Mouse (Mus musculus) limb, embryonic 10.5 days (tissue): ENCODE results near the gene Nrxn2. TPM values are rescaled to one million over a fixed set of nuclear protein-coding genes. Genes with fewer than 3 reads are reported as not detected.
A peak's percentile ranks its signal among the peaks of the same experiment; 100 is the strongest.

ENCODE experiments used
- DNase-seq: peaks from one replicate; pipeline ENCODE4 v3.0.0-alpha.2; 2017; ENCODE audit warnings: low spot score
- H3K27ac ChIP-seq: fragments of 300-500 bp; sonication (generic); 2 replicates; pipeline ENCODE4 v1.5.1; 2016; ENCODE audit warnings: mild to moderate bottlenecking
- H3K27me3 ChIP-seq: fragments of 300-500 bp; sonication (generic); 2 replicates; pipeline ENCODE4 v1.6.1; 2016; ENCODE audit warnings: low read depth, mild to moderate bottlenecking; ENCODE audit not compliant: poor library complexity, severe bottlenecking
- H3K36me3 ChIP-seq: fragments of 300-500 bp; sonication (generic); 2 replicates; pipeline ENCODE4 v1.6.1; 2016; ENCODE audit warnings: mild to moderate bottlenecking, moderate library complexity
- H3K4me1 ChIP-seq: fragments of 300-500 bp; sonication (generic); 2 replicates; pipeline ENCODE4 v1.6.1; 2016
- H3K4me3 ChIP-seq: fragments of 300-500 bp; sonication (generic); 2 replicates; pipeline ENCODE4 v1.5.1; 2016; ENCODE audit warnings: mild to moderate bottlenecking, moderate library complexity
- H3K9me3 ChIP-seq: fragments of 300-500 bp; sonication (generic); replicated peaks from 2 replicates; pipeline ENCODE4 v1.6.1; 2016; ENCODE audit warnings: mild to moderate bottlenecking
- WGBS: fragments of 180-500 bp; shearing (Covaris S2); methylation state at CpG from one replicate; pipeline ENCODE4 v1.1.7; 2016; 5-methylcytosine and 5-hydroxymethylcytosine counted together
- polyA plus RNA-seq: library from polyadenylated mRNA; unstranded; fragments of >200 nt; fragmentation: Nextera tagmentation; extraction: Ambion mirVana; gene quantifications from 2 replicates; pipeline ENCODE4 v1.2.1, GENCODE M21; 2016

Nrxn2 gene
- polyA plus RNA-seq, 1 experiment from 2014 or later: 1.5 TPM

GRCm38 (mm10) chr19:6497150-6497801 lies 78.7 kb downstream of the Nrxn2 start:
- DNase-seq: peak; percentile 66
- peaks cover 28% of the 10 kb centered on the region for H3K4me1 ChIP-seq
- H3K27ac ChIP-seq: peak overlapping the region; percentile 61
- WGBS: 2% methylated on average over 24 of the region's 39 CpGs
- peaks cover 100% of the 10 kb centered on the region for H3K27me3 ChIP-seq
- no peaks in the 10 kb centered on the region for H3K36me3 ChIP-seq
- H3K9me3 ChIP-seq: no peaks in the 10 kb centered on the region
- peak overlapping the region; percentile 58 for H3K4me3 ChIP-seq

GRCm38 (mm10) chr19:6497803-6498202 lies 79.3 kb downstream of the Nrxn2 start:
- WGBS: under 1% methylated on average over 39 of the region's 39 CpGs
- DNase-seq: peak; percentile 49
- H3K9me3 ChIP-seq: no peaks in the 10 kb centered on the region
- H3K27me3 ChIP-seq: peaks cover 100% of the 10 kb centered on the region
- peaks cover 33% of the 10 kb centered on the region for H3K4me1 ChIP-seq
- H3K4me3 ChIP-seq: peak overlapping the region; percentile 58
- peak overlapping the region; percentile 61 for H3K27ac ChIP-seq
- no peaks in the 10 kb centered on the region for H3K36me3 ChIP-seq

- Histone ChIP-seq H3K9me3 (no peaks in the 10 kb centered on the region), H3K36me3 (no peaks in the 10 kb centered on the region), H3K27ac (peak overlapping the region; percentile 61; the same call in 1 of the 2 replicates), H3K4me3 (peak overlapping the region; percentile 58), H3K4me1 (peaks cover 37% of the 10 kb centered on the region), H3K27me3 (peaks cover 100% of the 10 kb centered on the region)
- 5% methylated on average over 28 of the region's 38 CpGs for WGBS
- DNase-seq: no peak
Observed at GRCm38 (mm10) chr19:6498350-6499131, 80.0 kb downstream of the Nrxn2 start.

- no peak overlapping the region for H3K4me3 ChIP-seq
- WGBS: 56% methylated on average over 6 of the region's 6 CpGs
- no peak for DNase-seq
- H3K27me3 ChIP-seq: peaks cover 100% of the 10 kb centered on the region
- no peaks in the 10 kb centered on the region for H3K36me3 ChIP-seq
- no peak overlapping the region for H3K27ac ChIP-seq
- H3K9me3 ChIP-seq: no peaks in the 10 kb centered on the region
- H3K4me1 ChIP-seq: peaks cover 37% of the 10 kb centered on the region
Observed at GRCm38 (mm10) chr19:6499860-6500635, 81.5 kb downstream of the Nrxn2 start.

GRCm38 (mm10) chr19:6500636-6501025 lies 82.1 kb downstream of the Nrxn2 start:
- Histone ChIP-seq H3K9me3 (no peaks in the 10 kb centered on the region), H3K27ac (no peak overlapping the region), H3K4me3 (no peak overlapping the region), H3K36me3 (no peaks in the 10 kb centered on the region), H3K4me1 (peaks cover 37% of the 10 kb centered on the region), H3K27me3 (peaks cover 100% of the 10 kb centered on the region)
- no peak for DNase-seq
- WGBS: 37% methylated on average over 2 of the region's 2 CpGs

GRCm38 (mm10) chr19:6502035-6502541 lies 83.6 kb downstream of the Nrxn2 start:
- Histone ChIP-seq H3K9me3 (no peaks in the 10 kb centered on the region), H3K36me3 (no peaks in the 10 kb centered on the region), H3K27ac (0 out of 2 replicates have a peak overlapping the region, but pooled peaks have one; percentile 64), H3K4me3 (peak overlapping the region; percentile 53), H3K4me1 (peaks cover 29% of the 10 kb centered on the region), H3K27me3 (peaks cover 100% of the 10 kb centered on the region)
- peak; percentile 60 for DNase-seq
- WGBS: under 1% methylated on average over 25 of the region's 25 CpGs

- WGBS: 4% methylated on average over 20 of the region's 20 CpGs
- peak; percentile 88 for DNase-seq
- H3K4me3 ChIP-seq: peak overlapping the region; percentile 53
- peaks cover 23% of the 10 kb centered on the region for H3K4me1 ChIP-seq
- H3K27ac ChIP-seq: 0 out of 2 replicates have a peak overlapping the region, but pooled peaks have one; percentile 64
- H3K27me3 ChIP-seq: peaks cover 100% of the 10 kb centered on the region
- H3K36me3 ChIP-seq: no peaks in the 10 kb centered on the region
- no peaks in the 10 kb centered on the region for H3K9me3 ChIP-seq
Observed at GRCm38 (mm10) chr19:6502543-6503319, 84.2 kb downstream of the Nrxn2 start.

- WGBS: 35% methylated on average over 16 of the region's 16 CpGs
- no peak overlapping the region for H3K27ac ChIP-seq
Observed at GRCm38 (mm10) chr19:6503926-6504655, 85.6 kb downstream of the Nrxn2 start.

GRCm38 (mm10) chr19:6504656-6505045 lies 86.1 kb downstream of the Nrxn2 start:
- H3K4me1 ChIP-seq: peaks cover 16% of the 10 kb centered on the region
- H3K27ac ChIP-seq: no peak overlapping the region
- 93% methylated on average over 12 of the region's 12 CpGs for WGBS
- H3K9me3 ChIP-seq: no peaks in the 10 kb centered on the region
- H3K36me3 ChIP-seq: no peaks in the 10 kb centered on the region
- no peak overlapping the region for H3K4me3 ChIP-seq
- peaks cover 94% of the 10 kb centered on the region for H3K27me3 ChIP-seq
- DNase-seq: no peak

More at GRCm38 (mm10) chr19:6503926-6504655, 85.6 kb downstream of the Nrxn2 start:
- no peak overlapping the region for H3K4me3 ChIP-seq
- H3K9me3 ChIP-seq: no peaks in the 10 kb centered on the region
- peaks cover 16% of the 10 kb centered on the region for H3K4me1 ChIP-seq
- DNase-seq: no peak
- H3K36me3 ChIP-seq: no peaks in the 10 kb centered on the region
- H3K27me3 ChIP-seq: peaks cover 94% of the 10 kb centered on the region

GRCm38 (mm10) chr19:6507393-6507792 lies 88.9 kb downstream of the Nrxn2 start:
- peaks cover 94% of the 10 kb centered on the region for H3K27me3 ChIP-seq
- WGBS: 56% methylated on average over 10 of the region's 10 CpGs
- peaks cover 7% of the 10 kb centered on the region for H3K4me1 ChIP-seq
- no peaks in the 10 kb centered on the region for H3K36me3 ChIP-seq
- DNase-seq: no peak
- H3K9me3 ChIP-seq: no peaks in the 10 kb centered on the region
- no peak overlapping the region for H3K4me3 ChIP-seq
- no peak overlapping the region for H3K27ac ChIP-seq

GRCm38 (mm10) chr19:6509881-6510280 lies 91.3 kb downstream of the Nrxn2 start:
- no peak overlapping the region for H3K27ac ChIP-seq
- H3K36me3 ChIP-seq: no peaks in the 10 kb centered on the region
- DNase-seq: no peak
- H3K9me3 ChIP-seq: no peaks in the 10 kb centered on the region
- peaks cover 21% of the 10 kb centered on the region for H3K4me1 ChIP-seq
- 71% methylated on average over 10 of the region's 10 CpGs for WGBS
- H3K27me3 ChIP-seq: peaks cover 94% of the 10 kb centered on the region
- no peak overlapping the region for H3K4me3 ChIP-seq
